Mouse (Mus musculus) brain, embryonic 14.5 days (tissue): ENCODE measurements at regions not wholly inside any gene's neighbourhood (a gene's known extent, or its start where the extent isn't known, plus 50 kb on each side); places are given as distances from the start of the nearest gene placed in this dataset.
"Not testable (repeated sequence)": the region's sequence is repeated elsewhere in the genome, so short reads cannot be mapped to it uniquely, and the experiment has no call there.

ENCODE experiments used
- DNase-seq: peaks from one replicate; pipeline ENCODE4 v3.0.0-alpha.2; 2011; ENCODE audit warnings: low read depth
- CTCF ChIP-seq: fragments of 200-500 bp; IDR thresholded peaks from 2 replicates; pipeline ENCODE4 v1.5.1; 2012; ENCODE audit warnings: inconsistent platforms, mild to moderate bottlenecking, moderate library complexity, borderline replicate concordance; ENCODE audit not compliant: insufficient read depth, insufficient read length; ENCODE audit errors: extremely low read depth
- POLR2A ChIP-seq: fragments of 200-500 bp; IDR thresholded peaks from 2 replicates; pipeline ENCODE4 v1.6.1; 2012; ENCODE audit warnings: mild to moderate bottlenecking, inconsistent platforms, borderline replicate concordance; ENCODE audit not compliant: poor library complexity, insufficient read depth, insufficient read length, severe bottlenecking; ENCODE audit errors: extremely low read depth

DNA sequence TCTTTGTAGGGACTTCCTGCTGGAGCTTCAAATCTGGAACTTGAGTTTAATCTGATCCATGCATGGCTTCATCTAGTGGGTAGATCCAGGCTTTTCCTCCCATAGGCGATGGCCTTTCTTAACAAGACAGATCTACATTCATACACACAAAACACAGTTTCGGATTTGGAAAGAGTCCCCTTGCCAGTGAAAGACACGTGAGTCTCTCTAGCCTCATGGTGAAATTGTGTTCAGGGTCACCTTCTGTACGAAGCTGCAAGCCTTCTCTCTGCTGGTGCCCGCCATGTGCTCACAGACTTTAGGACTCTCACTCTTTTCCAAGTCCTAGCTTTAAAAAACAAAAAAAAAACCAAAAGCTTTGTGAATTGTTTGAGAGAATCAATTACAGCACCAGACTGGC is 51.4 kb upstream of the Dlx2 start:
- TF ChIP-seq CTCF (no peak), POLR2A (no peak)
- no peak for DNase-seq

- DNase-seq: peak; percentile 17
- TF ChIP-seq POLR2A: no peak
- no peak for TF ChIP-seq CTCF
These were observed 51.8 kb upstream of the Dlx2 start for GRCm38 (mm10) chr2:71598368-71598767.

- TF ChIP-seq POLR2A (no peak), CTCF (peak; percentile 89)
- peak; percentile 92 for DNase-seq
These were observed 52.2 kb upstream of the Dlx2 start for GRCm38 (mm10) chr2:71598778-71599177.

- DNase-seq: no peak
These were observed 53.7 kb upstream of the Dlx2 start for GRCm38 (mm10) chr2:71600213-71600612.

DNA sequence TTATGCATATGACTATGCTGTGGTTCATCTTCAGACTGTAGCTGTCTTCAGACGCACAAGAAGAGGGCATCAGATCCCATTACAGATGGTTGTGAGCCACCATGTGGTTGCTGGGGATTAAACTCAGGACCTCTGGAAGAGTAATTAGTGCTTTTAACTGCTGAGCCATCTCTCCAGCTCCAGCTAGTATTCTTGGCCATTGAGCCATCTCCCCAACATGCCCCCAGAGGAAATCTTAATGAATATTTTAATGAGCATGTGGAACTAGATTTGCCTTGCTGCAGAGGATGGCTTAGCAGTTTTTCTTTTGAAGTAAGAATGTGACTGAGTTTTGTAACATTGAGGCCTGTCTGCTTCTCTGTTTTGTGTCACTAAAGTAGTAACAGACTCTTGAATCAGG is 54.4 kb upstream of the Dlx2 start:
- no peak for TF ChIP-seq CTCF
- no peak for TF ChIP-seq POLR2A
- DNase-seq: peak; percentile 79

More at GRCm38 (mm10) chr2:71600213-71600612, 53.7 kb upstream of the Dlx2 start:
- TF ChIP-seq CTCF (no peak), POLR2A (no peak)

GRCm38 (mm10) chr2:71603796-71604195 is 57.2 kb upstream of the Dlx2 start:
- DNase-seq: not testable (repeated sequence)

DNA sequence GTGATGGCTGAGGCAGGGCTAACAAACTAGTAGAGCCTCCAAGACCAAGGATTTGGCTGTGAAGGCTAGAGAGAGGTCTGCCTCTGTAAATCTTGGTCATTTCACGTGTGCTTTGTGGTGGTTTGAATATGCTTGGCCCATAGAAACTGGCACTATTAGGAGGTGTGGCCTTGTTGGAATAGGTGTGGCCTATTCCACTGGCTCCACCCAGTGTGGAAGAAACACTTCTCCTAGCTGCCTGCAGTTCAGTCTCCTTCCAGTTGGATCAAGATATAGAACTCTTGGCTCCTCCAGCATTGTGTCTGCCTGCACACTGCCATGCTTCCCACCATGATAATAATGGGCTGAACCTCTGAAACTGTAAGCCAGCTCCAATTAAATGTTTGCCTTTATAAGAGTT is 59.1 kb upstream of the Dlx2 start:
- TF ChIP-seq POLR2A (no peak), CTCF (no peak)
- no peak for DNase-seq

DNA sequence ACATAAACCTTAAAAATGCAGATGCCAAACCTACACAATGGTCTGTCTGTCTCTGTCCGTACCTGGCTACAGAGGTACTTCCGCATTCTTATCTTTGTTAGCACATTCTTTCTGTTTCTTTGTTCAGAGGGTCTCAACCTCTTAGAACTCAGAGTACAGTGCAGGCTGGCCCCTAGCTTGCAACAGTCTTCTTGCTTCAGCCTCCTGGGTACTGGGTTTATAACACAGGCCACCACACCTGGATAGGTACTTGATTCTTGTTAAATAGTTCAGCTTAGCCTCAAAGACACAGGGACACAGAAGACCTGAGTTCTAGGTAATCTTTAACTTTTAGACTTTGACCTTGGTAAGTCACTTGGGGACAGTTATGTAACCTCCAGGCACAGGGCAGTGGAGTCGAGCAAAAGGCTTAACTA is 60.5 kb upstream of the Dlx2 start:
- no peak for TF ChIP-seq CTCF
- no peak for TF ChIP-seq POLR2A
- no peak for DNase-seq

DNA sequence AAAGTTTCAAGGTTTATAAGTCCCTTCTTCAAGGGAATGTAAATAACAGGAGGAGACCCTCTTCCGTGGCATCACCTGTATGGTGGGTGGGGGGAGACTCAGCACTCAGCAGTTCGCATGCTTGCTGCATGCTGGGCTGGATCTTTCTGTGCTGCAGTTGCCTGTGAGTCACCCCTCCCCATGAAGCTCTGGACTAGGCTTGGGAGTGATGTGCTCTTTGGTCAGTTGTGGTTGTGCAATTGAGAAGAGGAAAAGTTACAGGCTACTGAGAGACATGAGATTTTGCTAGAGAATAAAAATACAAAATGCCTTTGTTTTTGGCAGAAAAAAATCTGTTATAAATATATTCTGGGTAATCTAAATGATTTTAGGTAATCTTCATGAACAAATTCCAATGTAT is 66.7 kb upstream of the Dlx2 start:
- DNase-seq: no peak
- TF ChIP-seq POLR2A (no peak), CTCF (no peak)

DNA sequence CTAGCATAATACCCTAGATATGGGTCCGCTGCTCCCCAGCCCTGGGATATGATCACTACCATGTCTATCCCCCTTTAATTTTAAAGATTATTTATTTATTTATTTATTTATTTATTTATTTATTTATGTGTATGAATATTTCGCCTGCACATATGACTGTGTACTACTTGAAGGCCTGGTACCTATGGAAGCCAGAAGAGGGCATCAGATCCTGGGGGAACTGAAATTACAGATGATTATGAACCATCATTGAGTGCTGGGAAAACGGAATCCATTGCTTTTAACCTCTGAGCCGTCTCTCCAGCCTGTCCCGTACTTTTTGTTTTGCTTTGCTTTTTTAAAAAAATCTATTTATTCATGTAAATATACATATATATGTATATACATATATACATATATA is 70.0 kb upstream of the Dlx2 start:
- no peak for TF ChIP-seq CTCF
- DNase-seq: no peak

- no peak for DNase-seq
- TF ChIP-seq CTCF: no peak
- no peak for TF ChIP-seq POLR2A
These were observed 74.9 kb upstream of the Dlx2 start for GRCm38 (mm10) chr2:71621458-71621857.

DNA sequence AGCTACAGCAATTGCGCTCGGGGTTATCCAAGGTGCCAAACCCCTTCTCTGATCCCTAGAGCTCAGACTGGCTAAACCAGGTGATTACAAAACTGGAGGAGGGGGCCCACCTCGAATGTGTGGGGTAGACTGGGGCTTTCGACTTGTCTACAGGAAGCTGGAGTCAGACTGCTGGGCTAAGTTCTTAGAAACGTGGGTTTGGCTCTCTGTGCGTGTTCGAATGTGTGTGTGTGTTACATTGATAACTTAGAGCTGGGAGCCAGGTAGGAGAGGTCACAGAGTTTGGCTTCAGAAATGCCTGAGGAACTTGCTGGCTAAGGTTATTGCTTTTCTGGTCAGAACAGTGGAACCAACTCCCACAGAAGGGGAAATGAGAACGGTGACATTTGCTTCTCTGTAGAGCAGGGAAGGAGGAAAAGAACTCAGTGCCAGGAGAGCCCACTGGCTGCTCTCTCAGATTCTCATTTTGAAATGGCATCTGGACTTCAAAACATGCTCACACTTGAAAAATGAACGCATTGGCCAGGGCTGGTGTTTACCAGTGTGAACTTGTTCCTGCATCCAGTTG is 76.1 kb upstream of the Dlx2 start:
- TF ChIP-seq CTCF: no peak
- TF ChIP-seq POLR2A: no peak
- DNase-seq: no peak

- TF ChIP-seq CTCF (no peak), POLR2A (no peak)
- no peak for DNase-seq
These were observed 76.6 kb upstream of the Dlx2 start for GRCm38 (mm10) chr2:71623134-71623533.

GRCm38 (mm10) chr2:71625298-71625902 is 78.8 kb upstream of the Dlx2 start:
- peak; percentile 93 for DNase-seq
- TF ChIP-seq CTCF (no peak), POLR2A (no peak)
